8 mouse cellular contexts compared by ENCODE assay signal in genomic region chr12:108892989-108893714, GRCm38 (mm10). TPM values are rescaled to one million over a fixed set of nuclear protein-coding genes. Genes with fewer than 3 reads are reported as not detected.
DNase-seq lines count a peak whose midpoint lies in the region; ATAC-seq and TF ChIP-seq lines count a peak whose summit lies in the region.

TSS of gene Wdr25 (plus strand) at chr12:108893631.

- DNase-seq in urinary bladder, adult 2 months (ENCODE audit: low spot score), result no peak
- no peak for DNase-seq in urinary bladder, adult 18-20 months (ENCODE audit: low spot score in 2 of 2)
- DNase-seq in forebrain, embryonic 10.5 days (ENCODE audit: extremely low spot score, low spot score), result no peak
- DNase-seq in lung, embryonic 14.5 days, result no peak
- DNase-seq in right cerebral cortex, adult 2 months (ENCODE audit: low spot score in 2 of 2), result no peak
- DNase-seq in left cerebral cortex, postnatal 14 days (ENCODE audit: low spot score in 2 of 2), result no peak

- intact Hi-C loops in left cerebral cortex, postnatal 14 days (cut with DNase I), result no loop called here

- H3K9me3 ChIP-seq in forebrain, embryonic 10.5 days, result no peaks in the 10 kb centered on the region
- H3K9me3 ChIP-seq in hindbrain, embryonic 16.5 days (ENCODE audit: control insufficient read depth, low read length), result no peaks in the 10 kb centered on the region
- H3K9me3 ChIP-seq in lung, embryonic 14.5 days (ENCODE audit: low read depth, low read length), result no peaks in the 10 kb centered on the region

- no peak for TF ChIP-seq CTCF in lung, embryonic 14.5 days (IDR thresholded peaks at IDR 0.05; ENCODE audit: low read depth)
- TF ChIP-seq CTCF in small intestine, adult 2 months (IDR thresholded peaks at IDR 0.05; ENCODE audit: extremely low read depth, insufficient read length, insufficient replicate concordance, low read depth, low read length), result no peak

- H3K4me1 ChIP-seq in forebrain, embryonic 10.5 days, result peaks cover 27% of the 10 kb centered on the region
- H3K4me1 ChIP-seq in hindbrain, embryonic 16.5 days (ENCODE audit: control insufficient read depth, insufficient read depth, low read depth, low read length), result peaks cover 17% of the 10 kb centered on the region
- H3K4me1 ChIP-seq in lung, embryonic 14.5 days (ENCODE audit: insufficient read depth), result peaks cover 10% of the 10 kb centered on the region; the same call in 1 of the 2 replicates
- H3K4me1 ChIP-seq in small intestine, adult 2 months (ENCODE audit: control insufficient read depth, insufficient read depth, insufficient read length, low read length), result peaks cover 6% of the 10 kb centered on the region; the same call in 1 of the 2 replicates

- peak within 1 kb of the TSS; percentile 87 for H3K4me2 ChIP-seq in hindbrain, embryonic 16.5 days (ENCODE audit: low read length)
- peak within 1 kb of the TSS; percentile 87 for H3K4me2 ChIP-seq in lung, embryonic 14.5 days

- peaks cover 36% of the 10 kb centered on the region for H3K36me3 ChIP-seq in forebrain, embryonic 10.5 days (replicated peaks)
- peaks cover 2% of the 10 kb centered on the region; the same call in 1 of the 2 replicates for H3K36me3 ChIP-seq in hindbrain, embryonic 16.5 days (ENCODE audit: control insufficient read depth, insufficient read depth, low read length)
- H3K36me3 ChIP-seq in lung, embryonic 14.5 days (ENCODE audit: insufficient read depth), result peaks cover 7% of the 10 kb centered on the region; the same call in 1 of the 2 replicates
- peaks cover 12% of the 10 kb centered on the region for H3K36me3 ChIP-seq in small intestine, adult 2 months (ENCODE audit: control insufficient read depth, insufficient read depth, low read length)

- H3K9ac ChIP-seq in hindbrain, embryonic 16.5 days (ENCODE audit: low read depth, low read length), result peak within 1 kb of the TSS; percentile 79
- H3K9ac ChIP-seq in lung, embryonic 14.5 days, result peak within 1 kb of the TSS; percentile 79

- ATAC-seq in hindbrain, embryonic 16.5 days, result no peak
- ATAC-seq in lung, embryonic 14.5 days (ENCODE audit: insufficient read depth), result no peak

- peak within 1 kb of the TSS; percentile 86 for H3K27ac ChIP-seq in forebrain, embryonic 10.5 days
- no peak within 1 kb of the TSS; the same call in 1 of the 2 replicates for H3K27ac ChIP-seq in hindbrain, embryonic 16.5 days (ENCODE audit: low read depth, low read length)
- H3K27ac ChIP-seq in lung, embryonic 14.5 days (ENCODE audit: low read depth), result peak within 1 kb of the TSS; percentile 36; the same call in 1 of the 2 replicates
- peak within 1 kb of the TSS; percentile 76 for H3K27ac ChIP-seq in small intestine, adult 2 months (ENCODE audit: insufficient read depth, low read depth, low read length)

- TF ChIP-seq POLR2A in small intestine, adult 2 months (IDR thresholded peaks at IDR 0.05; ENCODE audit: low read depth, low read length), result no peak

- no peaks in the 10 kb centered on the region for H3K27me3 ChIP-seq in forebrain, embryonic 10.5 days (ENCODE audit: poor library complexity, severe bottlenecking)
- H3K27me3 ChIP-seq in hindbrain, embryonic 16.5 days (replicated peaks; ENCODE audit: control insufficient read depth, insufficient read depth, low read length), result no peaks in the 10 kb centered on the region
- no peaks in the 10 kb centered on the region for H3K27me3 ChIP-seq in lung, embryonic 14.5 days (ENCODE audit: insufficient read depth, low read length)
- no peaks in the 10 kb centered on the region for H3K27me3 ChIP-seq in small intestine, adult 2 months (ENCODE audit: control insufficient read depth, insufficient read depth, low read length)

- H3K4me3 ChIP-seq in forebrain, embryonic 10.5 days, result peak within 1 kb of the TSS; percentile 91
- peak within 1 kb of the TSS; percentile 80 for H3K4me3 ChIP-seq in hindbrain, embryonic 16.5 days (ENCODE audit: low read length)
- H3K4me3 ChIP-seq in lung, embryonic 14.5 days (ENCODE audit: low read depth, low read length), result peak within 1 kb of the TSS; percentile 91
- peak within 1 kb of the TSS; percentile 81 for H3K4me3 ChIP-seq in small intestine, adult 2 months (ENCODE audit: low read depth, low read length)

- 23% methylated on average over 12 of the region's 12 CpGs for WGBS in forebrain, embryonic 10.5 days
- WGBS in hindbrain, embryonic 16.5 days, result 20% methylated on average over 12 of the region's 12 CpGs
- 18% methylated on average over 12 of the region's 12 CpGs for WGBS in lung, embryonic 14.5 days
- 6% methylated on average over 12 of the region's 12 CpGs for WGBS in small intestine, adult 2 months

RNA-seq across cellular contexts. Expression of gene Wdr25, which starts in this region (rescaled TPM):
- 11.8 and 13.6 TPM in 2 replicates for polyA plus RNA-seq in urinary bladder, adult 2 months (2012; rRNA removed)
- 9.4 and 9.9 TPM in 2 replicates for polyA plus RNA-seq in forebrain, embryonic 10.5 days (2016; fragmentation: Nextera tagmentation; extraction: Ambion mirVana)
- 5.0 and 6.0 TPM in 2 replicates for polyA plus RNA-seq in hindbrain, embryonic 16.5 days (2015; fragmentation: Nextera tagmentation; extraction: Ambion mirVana)
- polyA plus RNA-seq in lung, embryonic 14.5 days (2014; fragmentation: Nextera tagmentation; extraction: Ambion mirVana), result 5.7 and 8.0 TPM in 2 replicates
- 2.3 and 8.8 TPM in 2 replicates for polyA plus RNA-seq in small intestine, adult 2 months (2012; rRNA removed)
- total RNA-seq in left cerebral cortex, postnatal 14 days (2021), result 1 to 10 TPM; 7.4 TPM
